Mouse (Mus musculus) heart, adult 11 months (tissue): ENCODE results near the gene Pcsk2.

Experiments
- DNase-seq: peaks from one replicate; pipeline ENCODE4 v3.0.0; 2022

Gene Pcsk2

DNA sequence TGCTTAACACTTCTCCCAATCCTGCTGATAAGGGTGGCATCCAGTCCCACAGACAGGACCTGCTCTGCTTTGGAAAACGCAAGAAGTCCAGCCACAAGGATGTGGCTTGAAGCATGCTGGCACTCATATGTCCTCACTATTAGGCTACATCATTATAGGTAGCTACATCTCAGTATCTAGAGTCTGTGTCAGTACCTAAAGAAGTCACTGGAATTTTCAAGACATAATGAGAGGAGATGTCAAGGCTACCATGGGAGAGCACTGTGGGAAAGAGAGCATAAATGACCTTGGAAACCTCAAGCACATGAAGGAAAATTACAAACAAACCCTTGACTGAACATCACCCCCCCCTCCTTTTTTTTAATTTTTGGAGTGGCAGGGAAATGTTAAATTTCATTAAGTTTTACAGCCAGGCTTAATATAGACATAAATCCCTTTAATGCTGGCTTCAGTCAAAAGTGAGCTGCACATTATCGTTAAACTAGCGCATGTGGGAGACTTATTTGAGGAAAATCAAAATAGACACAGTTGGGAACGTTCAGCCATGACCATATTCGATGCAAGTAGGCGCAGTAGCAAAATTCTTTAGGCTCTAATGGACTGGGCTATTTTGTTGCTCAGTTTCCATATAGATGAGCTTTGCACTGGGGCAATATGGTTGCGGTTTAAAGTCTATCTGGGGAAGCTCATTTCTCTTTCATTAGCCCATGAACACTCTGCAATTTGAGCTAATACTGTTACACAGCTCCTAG, 193.7 kb downstream of the Pcsk2 start:
- no peak for DNase-seq

GRCm38 (mm10) chr2:143742436-143742835, 196.5 kb downstream of the Pcsk2 start:
- DNase-seq: no peak

GRCm38 (mm10) chr2:143743081-143743480, 197.1 kb downstream of the Pcsk2 start:
- DNase-seq: no peak

- DNase-seq: no peak
Measured at GRCm38 (mm10) chr2:143752051-143752788, 206.3 kb downstream of the Pcsk2 start.

- DNase-seq: no peak
Measured at GRCm38 (mm10) chr2:143776448-143776847, 230.5 kb downstream of the Pcsk2 start.

DNA sequence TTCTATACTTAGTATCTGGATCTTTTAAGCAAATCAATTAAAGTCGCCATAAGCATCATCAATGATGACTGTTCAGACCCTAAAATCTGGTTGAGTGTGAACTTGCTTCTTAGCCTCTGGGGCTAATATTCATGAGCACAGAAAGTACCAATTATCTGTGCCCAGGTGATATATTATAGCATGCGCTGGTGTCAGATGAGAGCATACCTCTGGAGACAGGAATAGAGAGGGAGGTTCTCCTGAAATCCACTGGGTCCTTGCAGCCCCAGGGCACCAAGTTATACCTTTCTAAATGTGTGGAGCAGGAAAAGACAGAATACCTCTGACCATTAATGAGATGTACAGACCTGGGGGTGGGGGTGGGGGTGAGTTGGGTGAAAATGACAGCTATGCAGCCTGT, 234.4 kb downstream of the Pcsk2 start:
- peak; percentile 48 for DNase-seq

DNA sequence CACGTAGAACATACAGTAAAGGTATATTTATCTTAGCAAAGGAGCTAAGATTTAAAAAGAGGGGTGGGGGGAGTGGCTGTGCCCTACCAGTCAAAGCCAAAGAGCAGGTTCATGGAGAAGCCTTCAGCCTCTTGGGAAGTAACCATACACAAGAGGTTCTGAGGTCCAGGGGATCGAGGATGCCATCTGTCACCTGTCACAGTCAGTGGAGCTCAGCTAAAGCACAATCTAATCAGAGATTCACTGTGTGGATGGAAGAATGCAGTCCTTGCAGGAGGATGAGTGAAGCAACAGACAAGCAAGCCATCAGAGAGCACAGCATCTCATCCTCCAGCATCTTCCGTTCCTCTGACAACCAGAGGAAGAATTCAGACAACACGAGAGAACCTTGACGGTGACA, 244.0 kb downstream of the Pcsk2 start:
- peak; percentile 49 for DNase-seq

DNA sequence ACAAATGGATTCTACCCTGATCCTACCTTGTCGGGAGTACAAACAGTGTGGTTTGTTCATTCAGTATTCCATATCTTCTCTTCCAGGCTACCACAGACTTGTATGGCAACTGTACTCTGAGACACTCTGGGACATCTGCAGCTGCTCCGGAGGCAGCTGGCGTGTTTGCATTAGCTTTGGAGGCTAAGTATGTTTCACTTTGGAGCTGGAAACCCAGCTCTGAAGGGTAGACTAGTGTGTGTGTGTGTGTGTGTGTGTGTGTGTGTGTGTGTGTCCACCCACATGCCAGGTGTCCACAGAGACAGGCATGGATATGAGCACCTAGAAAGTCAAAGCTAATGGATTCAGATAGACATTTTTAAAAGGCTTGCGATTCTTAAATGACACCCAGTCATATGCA, 249.9 kb downstream of the Pcsk2 start:
- peak; percentile 4 for DNase-seq

GRCm38 (mm10) chr2:143796335-143797013, 250.5 kb downstream of the Pcsk2 start:
- peak; percentile 30 for DNase-seq

- peak; percentile 70 for DNase-seq
Measured at GRCm38 (mm10) chr2:143801097-143801496, 255.1 kb downstream of the Pcsk2 start.

GRCm38 (mm10) chr2:143806140-143806923, 260.4 kb downstream of the Pcsk2 start:
- peak; percentile 48 for DNase-seq

DNA sequence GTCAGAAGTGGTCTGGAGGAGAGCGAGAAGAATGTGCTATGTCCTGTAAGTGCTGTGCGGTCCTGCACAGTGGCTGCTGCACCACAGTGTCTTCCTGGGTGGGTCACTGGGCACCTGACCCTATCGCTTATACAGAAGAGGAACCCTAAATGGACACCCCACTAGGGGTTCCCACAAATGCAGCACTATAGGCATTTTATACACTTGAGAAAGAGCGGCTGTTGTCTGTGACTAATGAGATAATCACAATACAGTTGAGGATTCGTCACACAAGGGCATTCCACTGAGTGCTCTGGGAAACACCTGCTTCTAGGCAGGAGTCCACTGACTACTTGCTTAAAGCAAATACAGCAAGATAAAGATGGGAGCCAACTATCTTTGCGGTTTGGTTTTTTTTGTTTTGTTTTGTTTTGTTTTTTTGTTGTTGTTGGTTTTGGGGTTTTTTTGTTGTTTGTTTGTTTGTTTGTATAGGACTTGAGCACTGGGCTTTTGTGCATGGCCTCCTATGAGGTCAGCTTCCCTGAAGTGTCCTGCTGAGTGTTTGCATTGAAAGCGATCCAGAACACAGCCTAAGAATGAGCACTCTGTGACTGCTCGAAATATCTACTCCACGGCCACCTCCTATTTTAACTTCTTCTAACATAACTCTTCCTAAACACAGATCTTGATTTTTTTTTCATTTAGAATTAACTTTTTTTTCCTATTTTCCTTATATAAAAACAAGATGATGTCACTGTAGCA, 261.1 kb downstream of the Pcsk2 start:
- DNase-seq: peak; percentile 52

- no peak for DNase-seq
Measured at GRCm38 (mm10) chr2:143808789-143809188, 262.8 kb downstream of the Pcsk2 start.

- DNase-seq: peak; percentile 22
Measured at GRCm38 (mm10) chr2:143812262-143812661, 266.3 kb downstream of the Pcsk2 start.

GRCm38 (mm10) chr2:143813461-143813860, 267.5 kb downstream of the Pcsk2 start:
- DNase-seq: peak; percentile 75

- DNase-seq: no peak
Measured at GRCm38 (mm10) chr2:143831645-143832044, 285.7 kb downstream of the Pcsk2 start.

GRCm38 (mm10) chr2:143832721-143833120, 286.8 kb downstream of the Pcsk2 start:
- DNase-seq: no peak

GRCm38 (mm10) chr2:143834082-143834481, 288.1 kb downstream of the Pcsk2 start:
- no peak for DNase-seq

GRCm38 (mm10) chr2:143835820-143836219, 289.9 kb downstream of the Pcsk2 start:
- DNase-seq: peak; percentile 11

DNA sequence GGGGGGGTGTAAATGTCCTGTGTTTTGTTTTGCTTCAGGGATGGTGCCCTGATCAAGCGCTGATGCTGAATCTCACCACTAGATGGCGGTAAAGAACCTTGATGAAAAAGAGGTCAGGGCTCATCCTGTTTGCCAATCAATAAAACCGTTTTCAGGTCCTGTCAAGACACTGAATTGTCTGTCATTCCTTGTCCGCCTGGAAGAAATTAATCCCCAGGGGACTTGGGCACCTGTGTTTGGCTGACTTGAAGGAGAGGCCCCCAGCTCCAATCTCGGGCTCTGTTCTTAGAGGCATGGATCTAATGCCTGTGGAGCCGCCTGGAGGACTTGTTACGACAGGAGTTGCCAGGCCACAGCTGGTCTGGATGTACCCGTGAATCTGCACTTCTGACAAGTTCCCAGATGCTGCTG, 291.3 kb downstream of the Pcsk2 start:
- peak; percentile 96 for DNase-seq

GRCm38 (mm10) chr2:143838698-143839097, 292.7 kb downstream of the Pcsk2 start:
- DNase-seq: peak; percentile 92

- no peak for DNase-seq
Measured at GRCm38 (mm10) chr2:143839458-143839857, 293.5 kb downstream of the Pcsk2 start.
